Mouse (Mus musculus): ENCODE results near the gene 1700016K19Rik. TPM values are rescaled to one million over a fixed set of nuclear protein-coding genes. Genes with fewer than 3 reads are reported as not detected.

The 1700016K19Rik gene
- total RNA-seq, 2 experiments from 2014 or later: 1.5 to 2.1 TPM

GRCm38 (mm10) chr11:76042882-76043281 is 43.2 kb downstream of the 1700016K19Rik start:
- Histone ChIP-seq H3K4me3 (no peak overlapping the region), H3K27ac (peak overlapping the region; percentile 64)
- DNase-seq (ENCODE audit: low spot score in 2 of 2): peak; percentile 36 to 45
- TF ChIP-seq CTCF (conservative IDR thresholded peaks at IDR 0.05): no peak

DNA sequence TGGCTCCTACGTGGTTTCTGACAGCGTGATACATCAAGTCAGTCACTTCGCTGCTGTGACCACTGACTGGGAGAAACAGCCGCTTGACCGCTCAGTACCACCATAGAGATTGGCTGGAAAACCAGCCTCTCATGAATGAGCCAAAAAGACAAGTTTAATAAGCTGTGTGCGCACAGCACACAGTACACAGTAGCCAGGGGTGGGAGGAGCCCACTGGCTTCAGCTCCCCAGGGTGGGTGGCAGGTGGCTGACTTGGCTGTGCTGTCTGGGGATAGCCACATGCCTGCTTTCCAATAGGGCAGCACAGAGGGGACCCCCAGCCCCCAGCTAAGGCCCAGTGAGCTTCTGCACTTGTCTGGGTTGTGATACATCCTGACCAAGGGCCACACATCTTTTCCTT is 44.8 kb downstream of the 1700016K19Rik start:
- Histone ChIP-seq H3K27ac (no peak overlapping the region), H3K4me3 (no peak overlapping the region)
- no peak for DNase-seq (ENCODE audit: low spot score in 2 of 2)
- no peak for TF ChIP-seq CTCF (conservative IDR thresholded peaks at IDR 0.05)

GRCm38 (mm10) chr11:76045367-76045766 is 45.7 kb downstream of the 1700016K19Rik start:
- TF ChIP-seq CTCF (conservative IDR thresholded peaks at IDR 0.05): no peak
- H3K27ac ChIP-seq: no peak overlapping the region
- DNase-seq (ENCODE audit: low spot score in 2 of 2): no peak
- no peak overlapping the region for H3K4me3 ChIP-seq

- DNase-seq (ENCODE audit: low spot score in 2 of 2): no peak
- no peak overlapping the region for H3K4me3 ChIP-seq
- no peak for TF ChIP-seq CTCF (conservative IDR thresholded peaks at IDR 0.05)
- H3K27ac ChIP-seq: no peak overlapping the region
Observed at GRCm38 (mm10) chr11:76050509-76050908, 50.8 kb downstream of the 1700016K19Rik start.

GRCm38 (mm10) chr11:76050967-76051512 is 51.3 kb downstream of the 1700016K19Rik start:
- H3K4me3 ChIP-seq: no peak overlapping the region
- no peak for TF ChIP-seq CTCF (conservative IDR thresholded peaks at IDR 0.05)
- DNase-seq (ENCODE audit: low spot score in 2 of 2): no peak
- no peak overlapping the region for H3K27ac ChIP-seq

GRCm38 (mm10) chr11:76052496-76052895 is 52.8 kb downstream of the 1700016K19Rik start:
- DNase-seq (ENCODE audit: low spot score in 2 of 2): no peak
- Histone ChIP-seq H3K4me3 (no peak overlapping the region), H3K27ac (no peak overlapping the region)
- TF ChIP-seq CTCF (conservative IDR thresholded peaks at IDR 0.05): no peak

Other genes with a start within 250 kb of the 1700016K19Rik start
- gene Doc2b, start 203.9 kb upstream of the 1700016K19Rik start, total RNA-seq (2021): 10 to 100 TPM; 92.6 to 93.1 TPM
- 1 to 10 TPM; 4.8 to 6.3 TPM for gene Rph3al, start 61.5 kb upstream of the 1700016K19Rik start, total RNA-seq (2021)
- gene Rflnb, start 27.9 kb downstream of the 1700016K19Rik start, total RNA-seq (2021): 1 to 10 TPM; 7.0 to 9.5 TPM
- gene Vps53, start 179.7 kb downstream of the 1700016K19Rik start, total RNA-seq (2021): 100 to 1,000 TPM in 1 of 2 experiments, 10 to 100 TPM in 1; 97.1 to 103 TPM
- 10 to 100 TPM; 17.7 to 20.9 TPM for gene Fam57a, start 179.8 kb downstream of the 1700016K19Rik start, total RNA-seq (2021)
- 1 to 10 TPM in 1 of 2 experiments, under 1 TPM in 1; 0.91 to 1.6 TPM for gene Dbil5, start 217.7 kb downstream of the 1700016K19Rik start, total RNA-seq (2021)
- 1 to 10 TPM; 4.9 to 5.6 TPM for gene Gemin4, start 217.8 kb downstream of the 1700016K19Rik start, total RNA-seq (2021)
- gene Mrm3, start 243.8 kb downstream of the 1700016K19Rik start, total RNA-seq (2021): 10 to 100 TPM; 15.7 to 18.3 TPM
- 10 to 100 TPM; 49.9 to 56.2 TPM for gene Glod4, start 243.8 kb downstream of the 1700016K19Rik start, total RNA-seq (2021)